Mouse (Mus musculus): ENCODE results near the gene Zbtb16. TPM values are rescaled to one million over a fixed set of nuclear protein-coding genes. Genes with fewer than 3 reads are reported as not detected.

Zbtb16 gene
- polyA plus RNA-seq, 1 experiment from 2014 or later, result 2.1 TPM

DNA sequence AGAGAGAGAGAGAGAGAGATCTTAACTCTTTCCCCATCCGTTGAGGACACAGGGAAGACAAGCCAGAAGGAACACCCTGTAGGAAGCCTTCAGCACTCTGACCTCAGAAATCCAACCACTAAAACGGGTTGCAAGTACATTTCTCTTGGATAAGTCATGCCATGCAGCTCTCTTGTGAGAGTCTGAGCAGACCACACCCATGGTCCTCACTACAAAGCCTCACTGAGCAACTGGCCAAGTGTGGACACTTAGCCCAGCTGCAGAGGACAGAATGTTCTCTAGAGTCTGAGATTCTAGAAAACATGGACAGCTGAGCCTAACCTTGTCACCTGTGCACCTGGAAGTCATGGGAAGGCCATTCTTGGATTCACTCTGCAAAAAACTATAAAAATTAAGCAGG lies 60.5 kb downstream of the Zbtb16 start:
- no peak for ATAC-seq (replicated peaks; ENCODE audit: low FRiP score)
- Histone ChIP-seq H3K9me3 (replicated peaks) (no peaks in the 10 kb centered on the region), H3K4me1 (no peaks in the 10 kb centered on the region), H3K27ac (no peak overlapping the region), H3K4me3 (replicated peaks) (no peak overlapping the region), H3K4me2 (no peak overlapping the region), H3K36me3 (no peaks in the 10 kb centered on the region), H3K27me3 (peaks cover 15% of the 10 kb centered on the region), H3K9ac (no peak overlapping the region)
- 52% methylated on average over 2 of the region's 2 CpGs for WGBS

DNA sequence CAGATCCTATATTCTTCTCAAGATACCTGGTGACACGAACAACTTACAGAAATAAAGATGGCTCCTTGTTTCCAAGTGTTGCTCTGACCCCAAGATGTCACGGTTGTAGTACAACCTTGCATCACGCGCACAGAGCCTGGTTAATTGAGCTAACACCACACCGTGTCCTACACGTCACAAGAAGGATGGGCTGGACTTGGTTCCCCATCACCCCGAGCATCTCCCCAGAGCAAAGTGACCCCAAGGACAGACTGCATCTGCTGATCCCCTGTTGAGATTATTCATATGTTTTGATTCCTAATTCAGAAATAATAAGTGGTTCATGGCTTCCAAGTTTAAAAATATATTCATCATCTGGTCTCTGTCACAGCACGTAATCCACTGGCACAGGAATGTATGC lies 62.3 kb downstream of the Zbtb16 start:
- no peak for ATAC-seq (replicated peaks; ENCODE audit: low FRiP score)
- Histone ChIP-seq H3K9me3 (replicated peaks) (no peaks in the 10 kb centered on the region), H3K27ac (no peak overlapping the region), H3K36me3 (no peaks in the 10 kb centered on the region), H3K9ac (no peak overlapping the region), H3K4me1 (no peaks in the 10 kb centered on the region), H3K27me3 (peaks cover 9% of the 10 kb centered on the region), H3K4me3 (replicated peaks) (no peak overlapping the region), H3K4me2 (no peak overlapping the region)
- 85% methylated on average over 8 of the region's 8 CpGs for WGBS

DNA sequence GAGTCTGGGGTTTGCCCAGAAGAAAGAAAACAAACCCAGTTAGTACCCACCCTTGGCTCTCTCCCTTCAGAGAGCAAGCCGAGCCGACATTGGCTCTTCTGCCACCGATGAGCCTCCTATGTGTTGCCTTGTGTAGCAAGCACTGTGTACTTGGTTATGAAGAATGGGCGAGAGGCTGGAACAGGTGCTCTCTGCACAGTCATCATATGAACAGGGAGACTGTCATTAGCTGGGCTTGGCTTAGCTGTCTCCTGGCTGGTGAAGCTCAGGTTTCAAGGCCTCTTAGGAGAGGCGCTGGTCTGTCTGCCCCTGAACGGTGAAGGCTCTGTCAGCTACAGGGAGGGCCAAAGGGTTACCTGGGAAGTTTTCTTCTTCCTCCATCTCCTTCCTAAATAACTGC lies 62.9 kb downstream of the Zbtb16 start:
- 68% methylated on average over 6 of the region's 6 CpGs for WGBS
- no peak for ATAC-seq (replicated peaks; ENCODE audit: low FRiP score)
- H3K4me1 ChIP-seq, result no peaks in the 10 kb centered on the region
- H3K4me3 ChIP-seq (replicated peaks), result no peak overlapping the region
- no peak overlapping the region for H3K9ac ChIP-seq
- no peak overlapping the region for H3K27ac ChIP-seq
- H3K9me3 ChIP-seq (replicated peaks), result no peaks in the 10 kb centered on the region
- H3K36me3 ChIP-seq, result no peaks in the 10 kb centered on the region
- peaks cover 9% of the 10 kb centered on the region for H3K27me3 ChIP-seq
- H3K4me2 ChIP-seq, result no peak overlapping the region

DNA sequence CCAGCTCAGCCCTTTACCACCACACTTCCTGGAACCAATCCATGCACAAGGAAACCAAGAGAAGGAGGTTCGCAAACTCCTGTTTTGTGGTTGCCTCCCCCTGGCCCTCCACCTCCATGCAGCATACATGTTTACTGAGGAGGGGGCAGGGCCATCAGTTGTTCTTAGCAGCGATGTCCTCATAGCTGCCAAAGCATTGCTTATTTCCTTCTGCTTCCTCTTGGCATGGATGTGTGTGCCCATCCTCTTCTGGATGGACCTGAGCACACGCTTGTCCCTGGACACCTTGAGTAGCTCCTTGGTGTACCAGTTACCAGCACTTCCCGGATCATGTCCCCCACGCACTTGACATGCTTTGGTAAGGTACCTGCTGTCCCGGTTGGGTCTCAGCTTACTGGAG lies 64.5 kb downstream of the Zbtb16 start:
- Histone ChIP-seq H3K27ac (no peak overlapping the region), H3K4me3 (replicated peaks) (no peak overlapping the region), H3K9ac (no peak overlapping the region), H3K27me3 (no peaks in the 10 kb centered on the region), H3K36me3 (no peaks in the 10 kb centered on the region), H3K9me3 (replicated peaks) (no peaks in the 10 kb centered on the region), H3K4me1 (no peaks in the 10 kb centered on the region), H3K4me2 (no peak overlapping the region)
- ATAC-seq (replicated peaks; ENCODE audit: low FRiP score), result no peak
- WGBS, result 91% methylated on average over 6 of the region's 6 CpGs

DNA sequence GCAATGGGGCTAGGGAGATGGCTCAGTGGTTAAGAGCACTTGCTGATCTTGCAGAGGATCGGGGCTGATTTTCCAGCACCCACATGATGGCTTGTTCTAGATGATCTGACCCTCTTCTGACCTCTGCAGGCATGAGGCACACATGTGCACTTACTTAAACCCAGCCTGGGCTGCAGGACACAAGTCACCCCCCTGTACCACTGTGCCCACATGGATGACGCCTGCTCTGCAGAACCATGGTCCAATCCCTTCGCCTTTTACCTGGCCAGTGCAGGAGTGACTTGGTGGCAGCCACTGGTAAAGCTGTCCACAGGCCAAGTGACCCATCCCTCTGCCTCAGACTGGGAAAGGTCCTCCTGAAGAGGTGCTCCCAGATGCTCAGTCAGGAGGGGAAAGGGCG lies 67.1 kb downstream of the Zbtb16 start:
- Histone ChIP-seq H3K9me3 (replicated peaks) (no peaks in the 10 kb centered on the region), H3K4me3 (replicated peaks) (no peak overlapping the region), H3K27ac (no peak overlapping the region), H3K27me3 (no peaks in the 10 kb centered on the region), H3K4me2 (no peak overlapping the region), H3K9ac (no peak overlapping the region), H3K4me1 (no peaks in the 10 kb centered on the region), H3K36me3 (no peaks in the 10 kb centered on the region)
- no peak for ATAC-seq (replicated peaks; ENCODE audit: low FRiP score)
- 97% methylated on average over 4 of the region's 4 CpGs for WGBS

DNA sequence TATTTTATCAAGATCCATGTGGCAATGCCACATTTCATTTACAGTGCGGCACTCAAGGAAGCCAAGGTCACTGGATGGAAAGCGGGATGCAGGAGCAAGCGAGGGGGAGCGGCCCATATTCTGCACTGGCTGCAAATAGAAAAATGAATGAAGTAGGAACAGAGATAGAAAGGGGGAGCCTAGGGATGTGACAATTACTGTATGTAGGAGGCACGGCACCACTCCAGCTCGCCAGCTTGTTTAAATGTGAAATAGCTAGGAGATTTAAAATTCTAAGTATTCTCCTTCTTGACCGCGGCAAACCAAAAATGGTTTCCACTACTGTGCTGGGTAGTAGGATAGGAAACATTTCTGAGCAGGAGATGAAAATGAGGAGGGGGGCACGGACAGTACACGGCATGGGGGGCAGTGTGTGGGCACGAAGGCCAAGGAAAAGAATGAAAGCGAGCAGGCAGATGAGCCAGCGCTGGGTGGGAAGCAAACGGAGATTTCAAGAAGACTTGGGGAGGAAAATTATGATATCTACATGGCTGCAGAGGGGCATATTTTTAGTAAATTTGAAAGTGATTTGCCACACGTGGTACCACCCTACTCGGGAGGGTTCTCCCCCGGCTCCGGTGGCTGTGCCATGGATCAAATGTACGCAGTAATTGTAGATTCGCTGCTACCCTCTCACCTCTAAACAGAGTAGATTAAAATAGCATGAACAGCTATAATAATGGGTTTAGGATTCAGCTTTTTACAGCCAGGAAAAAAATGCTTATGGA lies 68.2 kb downstream of the Zbtb16 start:
- 83% methylated on average over 20 of the region's 20 CpGs for WGBS
- Histone ChIP-seq H3K9ac (no peak overlapping the region), H3K4me3 (replicated peaks) (no peak overlapping the region), H3K9me3 (replicated peaks) (no peaks in the 10 kb centered on the region), H3K4me1 (no peaks in the 10 kb centered on the region), H3K27ac (no peak overlapping the region), H3K4me2 (no peak overlapping the region), H3K36me3 (no peaks in the 10 kb centered on the region), H3K27me3 (no peaks in the 10 kb centered on the region)
- no peak for ATAC-seq (replicated peaks; ENCODE audit: low FRiP score)

DNA sequence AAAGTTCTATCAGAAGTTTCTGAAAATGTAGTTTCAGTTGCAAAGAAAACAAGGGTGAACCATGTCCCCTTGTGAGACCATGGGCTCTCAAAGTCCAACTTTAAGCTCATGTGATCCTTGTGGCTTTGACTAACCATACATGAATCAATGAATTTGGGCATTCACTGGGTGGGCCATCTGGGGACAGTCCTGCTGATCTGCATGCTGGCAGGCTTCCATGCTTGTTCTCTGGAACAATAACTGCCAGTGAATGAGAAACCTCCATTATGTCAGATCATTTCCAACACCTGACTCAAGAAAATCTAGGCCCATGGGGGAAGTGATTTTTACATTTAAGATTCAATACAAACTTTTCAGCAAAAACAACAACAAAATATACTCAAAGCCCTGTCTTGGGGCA lies 70.1 kb downstream of the Zbtb16 start:
- Histone ChIP-seq H3K4me2 (no peak overlapping the region), H3K27me3 (no peaks in the 10 kb centered on the region), H3K4me1 (peaks cover 8% of the 10 kb centered on the region), H3K9ac (no peak overlapping the region), H3K9me3 (replicated peaks) (no peaks in the 10 kb centered on the region), H3K4me3 (replicated peaks) (no peak overlapping the region), H3K36me3 (no peaks in the 10 kb centered on the region), H3K27ac (no peak overlapping the region)
- ATAC-seq (replicated peaks; ENCODE audit: low FRiP score), result no peak

DNA sequence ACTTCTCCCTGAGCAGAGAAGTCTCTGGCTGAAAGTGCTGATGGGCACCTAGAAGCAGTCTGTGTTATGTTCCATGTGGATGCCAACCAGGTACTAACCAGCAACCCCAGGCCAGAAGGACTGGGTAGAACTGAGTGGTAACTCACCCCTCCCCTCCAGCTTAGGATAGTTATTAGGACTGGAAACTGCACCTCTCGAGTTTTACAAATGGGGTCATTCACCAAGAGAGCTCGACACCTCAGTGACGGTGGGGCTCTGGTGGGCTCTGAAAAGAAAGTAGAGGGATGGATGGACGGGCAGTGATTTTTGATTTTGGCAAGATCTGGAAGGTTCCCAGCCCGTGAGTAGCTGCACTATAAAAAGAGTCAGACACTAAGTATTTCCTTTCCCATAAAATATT lies 71.7 kb downstream of the Zbtb16 start:
- Histone ChIP-seq H3K36me3 (no peaks in the 10 kb centered on the region), H3K9me3 (replicated peaks) (no peaks in the 10 kb centered on the region), H3K4me1 (peaks cover 20% of the 10 kb centered on the region), H3K4me2 (no peak overlapping the region), H3K27me3 (peaks cover 3% of the 10 kb centered on the region; the same call in 1 of the 2 replicates), H3K9ac (no peak overlapping the region), H3K27ac (no peak overlapping the region), H3K4me3 (replicated peaks) (no peak overlapping the region)
- 70% methylated on average over 5 of the region's 5 CpGs for WGBS
- ATAC-seq (replicated peaks; ENCODE audit: low FRiP score), result no peak

DNA sequence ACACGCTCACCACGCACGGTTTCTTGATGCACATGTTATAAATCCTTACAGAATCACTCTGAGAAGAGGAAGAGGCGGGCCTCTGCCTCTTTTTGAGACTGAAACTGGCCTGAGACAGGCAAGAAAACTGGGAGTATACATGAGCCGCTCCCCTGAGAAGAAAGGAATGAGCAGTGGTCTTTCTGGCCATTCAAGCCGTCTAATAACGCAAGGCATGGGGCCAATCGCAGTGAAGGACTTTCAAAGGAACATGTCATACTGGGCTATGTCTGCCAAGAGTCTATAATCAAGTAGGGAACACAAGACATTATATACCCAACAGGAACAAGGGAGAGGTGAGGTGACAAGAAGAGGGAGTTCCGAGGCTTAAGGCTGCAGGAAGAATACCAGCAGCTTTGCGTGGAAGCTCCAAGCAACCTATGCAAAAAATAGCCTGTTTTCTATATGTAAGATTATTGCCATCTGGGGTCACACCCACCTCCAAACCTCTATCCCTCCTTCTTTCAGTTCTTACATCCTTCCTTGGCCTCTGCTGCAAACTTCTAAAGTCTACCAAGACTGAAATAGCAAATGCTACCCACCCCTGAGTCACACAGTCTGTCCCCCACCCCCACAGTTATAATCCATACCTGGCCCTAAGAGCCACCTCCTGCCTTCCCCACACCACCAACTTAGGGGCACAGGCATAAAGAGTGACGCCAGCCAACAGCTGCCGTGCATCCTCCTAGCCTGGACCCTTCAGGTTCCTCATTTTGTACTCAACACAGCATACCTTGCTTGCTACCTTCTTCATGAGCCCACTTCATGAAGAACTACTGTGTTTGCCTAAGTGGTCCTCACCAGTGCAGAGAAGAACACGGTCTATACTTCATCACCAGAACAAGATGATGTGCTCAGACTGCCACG lies 74.0 kb downstream of the Zbtb16 start:
- no peaks in the 10 kb centered on the region for H3K9me3 ChIP-seq (replicated peaks)
- no peak for ATAC-seq (replicated peaks; ENCODE audit: low FRiP score)
- WGBS, result 86% methylated on average over 14 of the region's 14 CpGs

DNA sequence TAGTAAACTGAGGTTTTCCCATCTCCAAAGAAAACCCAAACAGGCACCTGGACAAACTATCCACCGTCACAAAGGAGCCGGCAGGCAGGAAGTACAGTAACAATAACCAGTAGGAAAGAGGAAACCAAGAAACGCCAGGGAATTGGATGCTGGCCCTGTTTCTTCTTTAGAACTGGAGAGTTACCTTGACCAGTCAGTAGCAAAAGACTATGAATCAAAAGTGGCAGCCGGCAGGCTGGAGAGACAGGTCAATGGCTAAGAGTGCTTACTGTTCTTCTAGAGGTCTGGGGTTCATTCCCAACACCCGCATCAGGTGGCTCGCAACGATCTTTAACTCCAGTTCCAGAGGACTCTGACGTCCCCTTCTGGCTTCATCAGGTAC lies 74.9 kb downstream of the Zbtb16 start:
- no peak overlapping the region for H3K4me3 ChIP-seq (replicated peaks)
- no peaks in the 10 kb centered on the region for H3K36me3 ChIP-seq
- peak overlapping the region; percentile 78 for H3K27ac ChIP-seq
- no peaks in the 10 kb centered on the region for H3K9me3 ChIP-seq (replicated peaks)
- 38% methylated on average over 8 of the region's 8 CpGs for WGBS
- H3K4me2 ChIP-seq, result 0 out of 2 replicates have a peak overlapping the region, but pooled peaks have one; percentile 23
- H3K27me3 ChIP-seq, result peaks cover 10% of the 10 kb centered on the region; the same call in 1 of the 2 replicates
- ATAC-seq (replicated peaks; ENCODE audit: low FRiP score), result no peak
- H3K9ac ChIP-seq, result no peak overlapping the region
- peaks cover 36% of the 10 kb centered on the region for H3K4me1 ChIP-seq

More for the DNA sequence above, 74.0 kb downstream of the Zbtb16 start:
- Histone ChIP-seq H3K4me3 (replicated peaks) (no peak overlapping the region), H3K27ac (no peak overlapping the region), H3K4me2 (no peak overlapping the region), H3K27me3 (peaks cover 10% of the 10 kb centered on the region; the same call in 1 of the 2 replicates), H3K36me3 (no peaks in the 10 kb centered on the region), H3K9ac (no peak overlapping the region), H3K4me1 (peaks cover 34% of the 10 kb centered on the region)

DNA sequence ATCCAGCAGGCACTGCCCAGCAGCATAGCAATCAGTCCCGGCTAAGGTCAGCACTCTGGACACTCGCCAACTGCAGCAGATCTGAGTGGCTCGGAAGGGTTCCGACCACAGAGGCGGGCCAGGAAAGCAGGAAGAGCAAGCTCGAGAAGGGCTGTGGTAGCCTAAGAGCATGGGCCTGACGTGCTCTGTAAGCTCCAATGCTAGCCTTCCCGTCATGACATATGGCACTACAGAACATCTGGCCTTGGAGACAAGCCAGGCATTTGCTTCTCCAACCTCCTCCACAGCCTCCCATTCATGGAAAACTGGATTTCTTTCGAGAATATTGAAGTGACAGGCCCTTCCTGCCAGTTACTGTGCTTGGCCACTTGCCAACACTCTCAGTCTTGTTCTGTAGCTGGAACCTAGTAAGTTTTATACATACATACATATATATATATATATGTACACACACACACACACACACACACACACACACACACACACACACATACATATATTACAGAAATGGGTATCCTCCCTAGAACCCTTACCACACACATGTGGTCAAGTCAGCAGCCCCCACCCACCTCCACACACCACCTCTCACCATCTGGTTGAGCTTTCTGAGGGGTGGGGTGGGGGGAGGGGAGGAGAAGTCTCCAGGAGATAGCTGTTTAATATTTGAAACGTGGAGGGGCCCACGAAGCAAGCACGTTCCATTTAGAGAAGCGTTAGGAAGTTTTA lies 75.4 kb downstream of the Zbtb16 start:
- Histone ChIP-seq H3K9ac (no peak overlapping the region), H3K4me1 (peaks cover 39% of the 10 kb centered on the region), H3K36me3 (no peaks in the 10 kb centered on the region), H3K4me3 (replicated peaks) (no peak overlapping the region), H3K27ac (peak overlapping the region; percentile 78), H3K27me3 (peaks cover 10% of the 10 kb centered on the region; the same call in 1 of the 2 replicates), H3K4me2 (0 out of 2 replicates have a peak overlapping the region, but pooled peaks have one; percentile 23), H3K9me3 (replicated peaks) (no peaks in the 10 kb centered on the region)
- WGBS, result 36% methylated on average over 13 of the region's 13 CpGs
- ATAC-seq (replicated peaks; ENCODE audit: low FRiP score), result peak; percentile 91

DNA sequence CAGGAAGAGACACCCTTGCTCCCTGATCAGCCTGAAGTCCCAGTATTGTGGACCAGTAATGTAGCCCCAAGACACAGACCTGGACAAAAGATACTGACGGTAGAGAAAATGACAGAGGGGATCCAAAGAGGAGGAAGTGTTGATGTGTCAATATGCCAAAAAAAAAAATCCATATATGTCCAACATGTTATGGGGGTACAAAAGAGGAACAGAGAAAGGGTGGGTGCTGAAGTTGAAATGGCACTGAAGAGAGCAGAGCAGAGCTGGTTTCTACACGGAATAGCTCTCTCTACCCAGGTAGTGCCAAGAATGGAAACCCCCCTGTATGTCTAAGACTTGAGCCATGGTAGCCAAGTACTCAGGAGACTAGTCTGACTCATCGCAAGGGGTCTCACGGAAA lies 76.9 kb downstream of the Zbtb16 start:
- Histone ChIP-seq H3K36me3 (no peaks in the 10 kb centered on the region), H3K27ac (no peak overlapping the region), H3K27me3 (peaks cover 10% of the 10 kb centered on the region; the same call in 1 of the 2 replicates), H3K9me3 (replicated peaks) (no peaks in the 10 kb centered on the region), H3K4me3 (replicated peaks) (no peak overlapping the region), H3K4me1 (peaks cover 44% of the 10 kb centered on the region), H3K4me2 (no peak overlapping the region), H3K9ac (no peak overlapping the region)
- no peak for ATAC-seq (replicated peaks; ENCODE audit: low FRiP score)
- WGBS, result 90% methylated on average over 4 of the region's 4 CpGs
